Mouse (Mus musculus) myocyte (in vitro differentiated cells): ENCODE results near the gene Ceacam1. TPM values are rescaled to one million over a fixed set of nuclear protein-coding genes. Genes with fewer than 3 reads are reported as not detected.
"Not testable (repeated sequence)": the region's sequence is repeated elsewhere in the genome, so short reads cannot be mapped to it uniquely, and the experiment has no call there.

Source experiments
- H3K27me3 ChIP-seq: one replicate; pipeline ENCODE4 v1.6.1; 2011; ENCODE audit not compliant: control insufficient read depth, insufficient read depth, insufficient read length
- H3K36me3 ChIP-seq: one replicate; pipeline ENCODE4 v1.6.1; 2011; ENCODE audit not compliant: control insufficient read depth, insufficient read depth
- H3K4me2 ChIP-seq: one replicate; pipeline ENCODE4 v1.6.1; 2011; ENCODE audit warnings: low read depth, control low read depth
- H3K4me3 ChIP-seq: one replicate; pipeline ENCODE4 v1.5.1; 2011; ENCODE audit warnings: mild to moderate bottlenecking, control low read depth, moderate library complexity
- H3K79me2 ChIP-seq: one replicate; pipeline ENCODE4 v1.6.1; 2011; ENCODE audit not compliant: control insufficient read depth, insufficient read depth
- H3ac ChIP-seq: one replicate; pipeline ENCODE4 v1.6.1; 2011; ENCODE audit not compliant: control insufficient read depth, insufficient read length
- CEBPB ChIP-seq: IDR thresholded peaks from 2 replicates; pipeline ENCODE4 v1.6.1; 2011; ENCODE audit warnings: mild to moderate bottlenecking, moderate library complexity; ENCODE audit not compliant: poor library complexity, insufficient read depth, severe bottlenecking
- E2F4 ChIP-seq: IDR thresholded peaks from one replicate; pipeline ENCODE4 v1.6.1; 2011; ENCODE audit warnings: mild to moderate bottlenecking, control low read depth, moderate library complexity; ENCODE audit not compliant: insufficient read depth
- MAX ChIP-seq: IDR thresholded peaks from one replicate; pipeline ENCODE4 v1.6.1; 2011; ENCODE audit warnings: low read depth, mild to moderate bottlenecking, control low read depth
- MYOD1 ChIP-seq, 3 experiments: IDR thresholded peaks; one replicate each; pipeline ENCODE4 v1.6.1; 2011; ENCODE audit warnings: control low read depth in 2 of 3, low read depth in 2 of 3, mild to moderate bottlenecking in 2 of 3, moderate library complexity in 1 of 3; ENCODE audit not compliant: insufficient read length in 2 of 3, control insufficient read depth in 1 of 3
- MYOG ChIP-seq, 3 experiments: IDR thresholded peaks; one replicate each; pipeline ENCODE4 v1.6.1; 2011; ENCODE audit warnings: control low read depth in 2 of 3, low read depth in 2 of 3, mild to moderate bottlenecking in 2 of 3; ENCODE audit not compliant: insufficient read length in 2 of 3, control insufficient read depth in 1 of 3, insufficient read depth in 1 of 3
- POLR2A ChIP-seq: IDR thresholded peaks from one replicate; pipeline ENCODE4 v1.6.1; 2011; ENCODE audit warnings: low read depth, mild to moderate bottlenecking, control low read depth, moderate library complexity; ENCODE audit not compliant: insufficient read length
- POLR2AphosphoS2 ChIP-seq: IDR thresholded peaks from one replicate; pipeline ENCODE4 v1.6.1; 2011; ENCODE audit warnings: low read depth, control low read depth; ENCODE audit not compliant: insufficient read length
- REST ChIP-seq: IDR thresholded peaks from one replicate; pipeline ENCODE4 v1.6.1; 2011; ENCODE audit warnings: mild to moderate bottlenecking, control low read depth, moderate library complexity; ENCODE audit not compliant: insufficient read depth, insufficient read length
- SRF ChIP-seq: IDR thresholded peaks from one replicate; pipeline ENCODE4 v1.6.1; 2011; ENCODE audit warnings: low read depth; ENCODE audit not compliant: control insufficient read depth, insufficient read length
- TCF12 ChIP-seq: IDR thresholded peaks from one replicate; pipeline ENCODE4 v1.6.1; 2011; ENCODE audit warnings: mild to moderate bottlenecking, control low read depth; ENCODE audit not compliant: poor library complexity, insufficient read depth, severe bottlenecking
- TCF3 ChIP-seq: IDR thresholded peaks from one replicate; pipeline ENCODE4 v1.6.1; 2011; ENCODE audit warnings: low read depth, control low read depth; ENCODE audit not compliant: insufficient read length
- USF1 ChIP-seq: IDR thresholded peaks from one replicate; pipeline ENCODE4 v1.6.1; 2011; ENCODE audit warnings: low read depth, mild to moderate bottlenecking, control low read depth, moderate library complexity
- polyA plus RNA-seq: library from polyadenylated mRNA; unstranded; fragments of >200 nt; fragmentation: generic; extraction: Trizol; gene quantifications from one replicate; pipeline ENCODE4 v1.2.1, GENCODE M21; 2012; ENCODE audit warnings: missing spikeins

Ceacam1 gene
- polyA plus RNA-seq, 1 experiment: not detected

- H3ac ChIP-seq: no peak overlapping the region
- H3K79me2 ChIP-seq: no peaks in the 10 kb centered on the region
- TF ChIP-seq MYOD1 (IDR thresholded peaks at IDR 0.05; ENCODE audit: control insufficient read depth in 1 of 3, insufficient read length in 2 of 3, low read depth in 2 of 3) (no peak), MYOG (IDR thresholded peaks at IDR 0.05; ENCODE audit: control insufficient read depth in 1 of 3, insufficient read depth in 1 of 3, insufficient read length in 2 of 3, low read depth in 2 of 3) (no peak), E2F4 (no peak), TCF3 (no peak), POLR2AphosphoS2 (no peak), REST (no peak), USF1 (no peak), MAX (no peak), POLR2A (no peak), CEBPB (no peak), SRF (no peak), TCF12 (no peak)
- no peak overlapping the region for H3K4me3 ChIP-seq
- no peak overlapping the region for H3K4me2 ChIP-seq
- no peaks in the 10 kb centered on the region for H3K36me3 ChIP-seq
- H3K27me3 ChIP-seq: no peaks in the 10 kb centered on the region
These were observed 47.3 kb downstream of the Ceacam1 start for GRCm38 (mm10) chr7:25429886-25430784.

GRCm38 (mm10) chr7:25428321-25428720 lies 49.1 kb downstream of the Ceacam1 start:
- no peaks in the 10 kb centered on the region for H3K27me3 ChIP-seq
- H3K4me3 ChIP-seq: no peak overlapping the region
- no peak for TF ChIP-seq MAX
- TF ChIP-seq SRF: no peak
- no peak for TF ChIP-seq E2F4
- no peak for TF ChIP-seq TCF12
- no peak for TF ChIP-seq CEBPB
- no peak for TF ChIP-seq MYOD1 (IDR thresholded peaks at IDR 0.05; ENCODE audit: control insufficient read depth in 1 of 3, insufficient read length in 2 of 3, low read depth in 2 of 3)
- no peak for TF ChIP-seq TCF3
- no peak for TF ChIP-seq REST
- TF ChIP-seq MYOG (IDR thresholded peaks at IDR 0.05; ENCODE audit: control insufficient read depth in 1 of 3, insufficient read depth in 1 of 3, insufficient read length in 2 of 3, low read depth in 2 of 3): no peak
- no peak for TF ChIP-seq POLR2A
- TF ChIP-seq USF1: no peak
- TF ChIP-seq POLR2AphosphoS2: no peak
- no peaks in the 10 kb centered on the region for H3K36me3 ChIP-seq
- no peaks in the 10 kb centered on the region for H3K79me2 ChIP-seq
- no peak overlapping the region for H3ac ChIP-seq
- no peak overlapping the region for H3K4me2 ChIP-seq

GRCm38 (mm10) chr7:25427144-25427543 lies 50.3 kb downstream of the Ceacam1 start:
- Histone ChIP-seq H3K4me2 (no peak overlapping the region), H3K4me3 (no peak overlapping the region), H3ac (no peak overlapping the region), H3K27me3 (peaks cover 5% of the 10 kb centered on the region), H3K79me2 (no peaks in the 10 kb centered on the region), H3K36me3 (no peaks in the 10 kb centered on the region)
- TF ChIP-seq POLR2AphosphoS2 (no peak), USF1 (no peak), E2F4 (no peak), CEBPB (no peak), MYOG (IDR thresholded peaks at IDR 0.05; ENCODE audit: control insufficient read depth in 1 of 3, insufficient read depth in 1 of 3, insufficient read length in 2 of 3, low read depth in 2 of 3) (no peak), MAX (no peak), SRF (no peak), TCF3 (no peak), POLR2A (no peak), TCF12 (no peak)

- not testable (repeated sequence) for H3K4me3 ChIP-seq, H3ac ChIP-seq, H3K27me3 ChIP-seq, H3K36me3 ChIP-seq, H3K79me2 ChIP-seq, H3K4me2 ChIP-seq
These were observed 51.0 kb downstream of the Ceacam1 start for GRCm38 (mm10) chr7:25426380-25426779.

GRCm38 (mm10) chr7:25424429-25424828 lies 53.0 kb downstream of the Ceacam1 start:
- no peaks in the 10 kb centered on the region for H3K36me3 ChIP-seq
- H3K79me2 ChIP-seq: no peaks in the 10 kb centered on the region
- no peak overlapping the region for H3ac ChIP-seq
- TF ChIP-seq MYOD1 (IDR thresholded peaks at IDR 0.05; ENCODE audit: control insufficient read depth in 1 of 3, insufficient read length in 2 of 3, low read depth in 2 of 3) (no peak), MAX (no peak), POLR2A (no peak), POLR2AphosphoS2 (no peak), MYOG (IDR thresholded peaks at IDR 0.05; ENCODE audit: control insufficient read depth in 1 of 3, insufficient read depth in 1 of 3, insufficient read length in 2 of 3, low read depth in 2 of 3) (no peak), CEBPB (no peak), TCF12 (no peak), TCF3 (no peak), SRF (no peak), E2F4 (no peak), USF1 (no peak), REST (no peak)
- peaks cover 5% of the 10 kb centered on the region for H3K27me3 ChIP-seq
- H3K4me3 ChIP-seq: no peak overlapping the region
- no peak overlapping the region for H3K4me2 ChIP-seq
